In the genomic region with DNA sequence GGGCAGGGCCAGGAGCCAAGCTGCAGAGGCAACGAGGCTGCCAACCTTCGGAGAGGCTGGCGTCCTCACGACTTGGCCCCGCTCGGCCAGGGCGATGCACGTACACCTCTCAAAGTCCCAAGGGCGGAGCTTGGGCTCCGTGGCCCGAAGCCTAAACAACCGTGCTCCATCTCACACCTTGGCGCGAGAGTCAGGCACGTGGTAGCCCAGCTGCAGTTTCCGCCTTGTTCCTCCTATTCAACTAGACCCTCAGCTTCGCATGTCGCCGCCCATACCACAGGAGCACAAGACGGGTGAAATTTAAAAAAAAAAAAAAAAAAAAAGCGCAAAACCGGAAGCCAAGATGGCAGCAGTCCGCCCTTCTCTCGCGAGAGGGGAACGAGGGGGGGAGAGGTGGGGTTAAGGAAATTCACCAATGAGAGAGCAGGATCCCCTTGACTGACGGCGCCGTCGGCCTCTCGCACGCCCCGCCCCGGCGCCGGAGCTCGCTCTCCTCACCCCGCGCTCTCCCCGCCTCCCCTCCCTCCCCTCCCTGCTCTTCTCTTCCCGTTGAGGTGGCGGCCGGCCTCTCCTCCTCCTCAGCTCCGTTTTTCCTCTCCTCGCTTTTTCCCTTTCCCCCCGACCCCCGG, we compare ENCODE assay signal across 8 mouse cellular contexts. TPM values are rescaled to one million over a fixed set of nuclear protein-coding genes. Genes with fewer than 3 reads are reported as not detected.
DNase-seq lines count a peak whose midpoint lies in the region; ATAC-seq and TF ChIP-seq lines count a peak whose summit lies in the region.

A gene (plus strand): TSS at position 470 of the 629 bp plus-strand sequence.

- peak; percentile 95 for DNase-seq in c-Kit-negative CD71-positive TER-119-positive erythroid progenitor cells, embryonic 14.5 days (ENCODE audit: low read depth, low spot score)
- peak; percentile 91 for DNase-seq in forebrain, embryonic 10.5 days (ENCODE audit: extremely low spot score, low spot score)
- DNase-seq in kidney, postnatal 25 days, result peak; percentile 97 to 98
- peak; percentile 96 for DNase-seq in liver, embryonic 14.5 days (ENCODE audit: low read depth in 3 of 3, low spot score in 3 of 3)
- peak; percentile 97 for DNase-seq in neural tube, embryonic 11.5 days (ENCODE audit: low spot score)
- peak; percentile 97 for DNase-seq in stomach, postnatal 0 days (ENCODE audit: low spot score)

- H3K36me3 ChIP-seq in forebrain, embryonic 10.5 days (replicated peaks), result no peaks in the 10 kb centered on the region; the same call in 1 of the 2 replicates
- no peaks in the 10 kb centered on the region for H3K36me3 ChIP-seq in heart, embryonic 15.5 days
- no peaks in the 10 kb centered on the region for H3K36me3 ChIP-seq in liver, embryonic 14.5 days (replicated peaks; ENCODE audit: control insufficient read depth, insufficient read depth, low read depth)
- no peaks in the 10 kb centered on the region for H3K36me3 ChIP-seq in neural tube, embryonic 11.5 days (ENCODE audit: control insufficient read depth, insufficient read depth, low read length)
- no peaks in the 10 kb centered on the region for H3K36me3 ChIP-seq in stomach, postnatal 0 days (ENCODE audit: control insufficient read depth, insufficient read depth, low read length)

- H3K27ac ChIP-seq in forebrain, embryonic 10.5 days, result peak within 1 kb of the TSS; percentile 98
- H3K27ac ChIP-seq in heart, embryonic 15.5 days, result peak within 1 kb of the TSS; percentile 99
- H3K27ac ChIP-seq in liver, embryonic 14.5 days, result peak within 1 kb of the TSS; percentile 87
- peak within 1 kb of the TSS; percentile 97 for H3K27ac ChIP-seq in neural tube, embryonic 11.5 days (ENCODE audit: low read depth, low read length)
- H3K27ac ChIP-seq in stomach, postnatal 0 days (replicated peaks), result peak within 1 kb of the TSS; percentile 100

- under 1% methylated on average over 43 of the region's 47 CpGs for WGBS in forebrain, embryonic 10.5 days
- under 1% methylated on average over 28 of the region's 47 CpGs for WGBS in heart, embryonic 15.5 days
- under 1% methylated on average over 38 of the region's 47 CpGs for WGBS in liver, embryonic 14.5 days (ENCODE audit: insufficient replicate concordance)
- WGBS in neural tube, embryonic 11.5 days, result under 1% methylated on average over 40 of the region's 47 CpGs
- WGBS in stomach, postnatal 0 days, result under 1% methylated on average over 27 of the region's 47 CpGs

- H3K4me3 ChIP-seq in forebrain, embryonic 10.5 days, result peak within 1 kb of the TSS; percentile 96
- peak within 1 kb of the TSS; percentile 99 for H3K4me3 ChIP-seq in heart, embryonic 15.5 days
- peak within 1 kb of the TSS; percentile 80 to 88 for H3K4me3 ChIP-seq in liver, embryonic 14.5 days (ENCODE audit: insufficient read depth in 1 of 2, low read depth in 2 of 2, low read length in 2 of 2)
- H3K4me3 ChIP-seq in neural tube, embryonic 11.5 days (ENCODE audit: low read depth, low read length), result peak within 1 kb of the TSS; percentile 81
- peak within 1 kb of the TSS; percentile 95 for H3K4me3 ChIP-seq in stomach, postnatal 0 days (ENCODE audit: low read depth, low read length)

- H3K9me3 ChIP-seq in forebrain, embryonic 10.5 days, result peaks cover 11% of the 10 kb centered on the region; the same call in 1 of the 2 replicates
- no peaks in the 10 kb centered on the region for H3K9me3 ChIP-seq in heart, embryonic 15.5 days (replicated peaks)
- no peaks in the 10 kb centered on the region for H3K9me3 ChIP-seq in liver, embryonic 14.5 days (ENCODE audit: control insufficient read depth, low read length)
- no peaks in the 10 kb centered on the region for H3K9me3 ChIP-seq in neural tube, embryonic 11.5 days (ENCODE audit: control insufficient read depth, low read length)
- no peaks in the 10 kb centered on the region for H3K9me3 ChIP-seq in stomach, postnatal 0 days (ENCODE audit: control insufficient read depth, low read length)

- no peak for TF ChIP-seq CTCF in liver, embryonic 14.5 days (IDR thresholded peaks at IDR 0.05; ENCODE audit: low read depth)
- no peak for TF ChIP-seq CTCF in stomach, postnatal 0 days (IDR thresholded peaks at IDR 0.05; ENCODE audit: low read depth)

- H3K9ac ChIP-seq in heart, embryonic 15.5 days, result peak within 1 kb of the TSS; percentile 99
- peak within 1 kb of the TSS; percentile 81 for H3K9ac ChIP-seq in liver, embryonic 14.5 days (replicated peaks)
- peak within 1 kb of the TSS; percentile 90 for H3K9ac ChIP-seq in neural tube, embryonic 11.5 days (ENCODE audit: low read length)
- peak within 1 kb of the TSS; percentile 97 for H3K9ac ChIP-seq in stomach, postnatal 0 days (ENCODE audit: low read length)

- H3K27me3 ChIP-seq in forebrain, embryonic 10.5 days (ENCODE audit: poor library complexity, severe bottlenecking), result no peaks in the 10 kb centered on the region
- H3K27me3 ChIP-seq in heart, embryonic 15.5 days, result no peaks in the 10 kb centered on the region
- no peaks in the 10 kb centered on the region for H3K27me3 ChIP-seq in liver, embryonic 14.5 days (ENCODE audit: control insufficient read depth, insufficient read depth, low read length)
- H3K27me3 ChIP-seq in neural tube, embryonic 11.5 days (ENCODE audit: control insufficient read depth, insufficient read depth, low read length), result no peaks in the 10 kb centered on the region
- no peaks in the 10 kb centered on the region for H3K27me3 ChIP-seq in stomach, postnatal 0 days (ENCODE audit: control insufficient read depth, insufficient read depth, low read length)

- TF ChIP-seq EP300 in liver, embryonic 14.5 days (IDR thresholded peaks at IDR 0.05; ENCODE audit: low read depth), result peak; percentile 80
- TF ChIP-seq EP300 in stomach, postnatal 0 days (optimal IDR thresholded peaks at IDR 0.05), result peak; percentile 99

- H3K4me2 ChIP-seq in heart, embryonic 15.5 days, result peak within 1 kb of the TSS; percentile 85
- peak within 1 kb of the TSS; percentile 92 for H3K4me2 ChIP-seq in liver, embryonic 14.5 days (ENCODE audit: low read depth)
- H3K4me2 ChIP-seq in neural tube, embryonic 11.5 days (ENCODE audit: low read depth), result peak within 1 kb of the TSS; percentile 74
- peak within 1 kb of the TSS; percentile 73 for H3K4me2 ChIP-seq in stomach, postnatal 0 days (replicated peaks; ENCODE audit: low read depth)

- ATAC-seq in CD4-positive, CD25-positive, alpha-beta regulatory T cell, adult 4 months, result peak; percentile 94
- peak; percentile 99 for ATAC-seq in heart, embryonic 15.5 days (replicated peaks; ENCODE audit: insufficient number of reproducible peaks, insufficient read depth, low FRiP score, low read depth)
- ATAC-seq in liver, embryonic 14.5 days (ENCODE audit: insufficient read depth), result peak; percentile 96
- peak; percentile 97 for ATAC-seq in neural tube, embryonic 11.5 days (ENCODE audit: insufficient read depth, low FRiP score, low TSS enrichment)
- ATAC-seq in stomach, postnatal 0 days (ENCODE audit: low FRiP score, low TSS enrichment), result peak; percentile 98

- H3K4me1 ChIP-seq in forebrain, embryonic 10.5 days, result peaks cover 33% of the 10 kb centered on the region
- peaks cover 36% of the 10 kb centered on the region for H3K4me1 ChIP-seq in heart, embryonic 15.5 days (replicated peaks)
- peaks cover 16 to 19% of the 10 kb centered on the region in 2 experiments for H3K4me1 ChIP-seq in liver, embryonic 14.5 days (replicated peaks; ENCODE audit: control insufficient read depth in 2 of 2, insufficient read depth in 2 of 2, low read length in 1 of 2)
- H3K4me1 ChIP-seq in neural tube, embryonic 11.5 days (ENCODE audit: control insufficient read depth, insufficient read depth, low read length), result peaks cover 9% of the 10 kb centered on the region
- H3K4me1 ChIP-seq in stomach, postnatal 0 days (replicated peaks; ENCODE audit: control insufficient read depth, insufficient read depth), result peaks cover 11% of the 10 kb centered on the region

RNA-seq across cellular contexts. Expression of the gene that starts here (rescaled TPM):
- 100 to 1,000 TPM; 666 to 730 TPM for polyA plus RNA-seq in CD4-positive, CD25-positive, alpha-beta regulatory T cell, adult 4 months (2017; shearing (Covaris generic))
- 431 and 471 TPM in 2 replicates for polyA plus RNA-seq in forebrain, embryonic 10.5 days (2016; fragmentation: Nextera tagmentation; extraction: Ambion mirVana)
- polyA plus RNA-seq in heart, embryonic 15.5 days (2015; fragmentation: Nextera tagmentation; extraction: Ambion mirVana), result 303 and 307 TPM in 2 replicates
- polyA plus RNA-seq in liver, embryonic 14.5 days (2012; rRNA removed), result 41.5 and 57.2 TPM in 2 replicates
- polyA plus RNA-seq in liver, embryonic 14.5 days (2014; fragmentation: Nextera tagmentation; extraction: Ambion mirVana), result 162 and 174 TPM in 2 replicates
- polyA plus RNA-seq in neural tube, embryonic 11.5 days (2014; fragmentation: Nextera tagmentation; extraction: Ambion mirVana), result 494 and 512 TPM in 2 replicates
- polyA plus RNA-seq in stomach, postnatal 0 days (2015; fragmentation: Nextera tagmentation; extraction: Ambion mirVana), result 338 and 359 TPM in 2 replicates

Comparison
In these comparisons a context has a peak if more than half of its experiments do, and no peak if none do; other contexts are left out.
1. Peak in every context shown above with its lines: DNase-seq, ATAC-seq, H3K4me3 ChIP-seq and H3K27ac ChIP-seq.